Mouse (Mus musculus) neural tube, embryonic 13.5 days (tissue): ENCODE measurements around the gene Ddx11. TPM values are rescaled to one million over a fixed set of nuclear protein-coding genes. Genes with fewer than 3 reads are reported as not detected.

ENCODE experiments used
- polyA plus RNA-seq: library from polyadenylated mRNA; unstranded; fragments of >200 nt; fragmentation: Nextera tagmentation; extraction: Ambion mirVana; gene quantifications from 2 replicates; pipeline ENCODE4 v1.2.1, GENCODE M21; 2015

The Ddx11 gene
- polyA plus RNA-seq, 1 experiment from 2014 or later, result 5.6 TPM

Other genes starting within 250 kb of the Ddx11 start
- gene Ralbp1, start 237.7 kb upstream of the Ddx11 start, polyA plus RNA-seq, result 55.2 and 57.7 TPM in 2 replicates
- gene Twsg1, start 172.3 kb upstream of the Ddx11 start, polyA plus RNA-seq, result 56.9 and 59.6 TPM in 2 replicates
- 129 and 143 TPM in 2 replicates for gene Ankrd12, start 46.4 kb upstream of the Ddx11 start, polyA plus RNA-seq
- 376 and 404 TPM in 2 replicates for gene Ndufv2, start 22.0 kb upstream of the Ddx11 start, polyA plus RNA-seq
- 41.4 and 42.5 TPM in 2 replicates for gene Washc1, start 12.0 kb upstream of the Ddx11 start, polyA plus RNA-seq